Mouse (Mus musculus): ENCODE data around the gene Mycbp2.

Gene Mycbp2

GRCm38 (mm10) chr14:103102731-103103335, 243.8 kb downstream of the Mycbp2 start:
- no peak for DNase-seq (ENCODE audit: low read depth, low spot score)

GRCm38 (mm10) chr14:103102246-103102645, 244.4 kb downstream of the Mycbp2 start:
- no peak for DNase-seq (ENCODE audit: low read depth, low spot score)

GRCm38 (mm10) chr14:103101171-103101570, 245.4 kb downstream of the Mycbp2 start:
- DNase-seq (ENCODE audit: low read depth, low spot score): no peak

GRCm38 (mm10) chr14:103100296-103100695, 246.3 kb downstream of the Mycbp2 start:
- DNase-seq (ENCODE audit: low read depth, low spot score): no peak

- peak; percentile 96 for DNase-seq (ENCODE audit: low read depth, low spot score)
Measured at GRCm38 (mm10) chr14:103099238-103099933, 247.2 kb downstream of the Mycbp2 start, which contains the start of gene Fbxl3. Fbxl3 (minus strand) TSS chr14:103099566.

GRCm38 (mm10) chr14:103098587-103099235, 247.9 kb downstream of the Mycbp2 start:
- no peak for DNase-seq (ENCODE audit: low read depth, low spot score)

- no peak for DNase-seq (ENCODE audit: low read depth, low spot score)
Measured at GRCm38 (mm10) chr14:103098213-103098586, 248.4 kb downstream of the Mycbp2 start.

GRCm38 (mm10) chr14:103096621-103097020, 250.0 kb downstream of the Mycbp2 start:
- no peak for DNase-seq (ENCODE audit: low read depth, low spot score)

- no peak for DNase-seq (ENCODE audit: low read depth, low spot score)
Measured at GRCm38 (mm10) chr14:103095826-103096225, 250.8 kb downstream of the Mycbp2 start.

GRCm38 (mm10) chr14:103095036-103095435, 251.6 kb downstream of the Mycbp2 start:
- DNase-seq (ENCODE audit: low read depth, low spot score): no peak

GRCm38 (mm10) chr14:103093670-103094069, 252.9 kb downstream of the Mycbp2 start:
- DNase-seq (ENCODE audit: low read depth, low spot score): no peak

- no peak for DNase-seq (ENCODE audit: low read depth, low spot score)
Measured at GRCm38 (mm10) chr14:103093236-103093635, 253.4 kb downstream of the Mycbp2 start.

- peak; percentile 73 for DNase-seq (ENCODE audit: low read depth, low spot score)
Measured at GRCm38 (mm10) chr14:103088624-103089023, 258.0 kb downstream of the Mycbp2 start.

- no peak for DNase-seq (ENCODE audit: low read depth, low spot score)
Measured at GRCm38 (mm10) chr14:103087846-103088245, 258.8 kb downstream of the Mycbp2 start.

GRCm38 (mm10) chr14:103086671-103087324, 259.8 kb downstream of the Mycbp2 start:
- DNase-seq (ENCODE audit: low read depth, low spot score): no peak

- no peak for DNase-seq (ENCODE audit: low read depth, low spot score)
Measured at GRCm38 (mm10) chr14:103085840-103086533, 260.6 kb downstream of the Mycbp2 start.

GRCm38 (mm10) chr14:103079209-103079977, 267.2 kb downstream of the Mycbp2 start:
- no peak for DNase-seq (ENCODE audit: low read depth, low spot score)

- DNase-seq (ENCODE audit: low read depth, low spot score): peak; percentile 74
Measured at GRCm38 (mm10) chr14:103078006-103078912, 268.4 kb downstream of the Mycbp2 start.

GRCm38 (mm10) chr14:103077272-103078005, 269.2 kb downstream of the Mycbp2 start:
- DNase-seq (ENCODE audit: low read depth, low spot score): no peak
